Mouse (Mus musculus): ENCODE results near the gene Tbc1d8.

Tbc1d8 gene

DNA sequence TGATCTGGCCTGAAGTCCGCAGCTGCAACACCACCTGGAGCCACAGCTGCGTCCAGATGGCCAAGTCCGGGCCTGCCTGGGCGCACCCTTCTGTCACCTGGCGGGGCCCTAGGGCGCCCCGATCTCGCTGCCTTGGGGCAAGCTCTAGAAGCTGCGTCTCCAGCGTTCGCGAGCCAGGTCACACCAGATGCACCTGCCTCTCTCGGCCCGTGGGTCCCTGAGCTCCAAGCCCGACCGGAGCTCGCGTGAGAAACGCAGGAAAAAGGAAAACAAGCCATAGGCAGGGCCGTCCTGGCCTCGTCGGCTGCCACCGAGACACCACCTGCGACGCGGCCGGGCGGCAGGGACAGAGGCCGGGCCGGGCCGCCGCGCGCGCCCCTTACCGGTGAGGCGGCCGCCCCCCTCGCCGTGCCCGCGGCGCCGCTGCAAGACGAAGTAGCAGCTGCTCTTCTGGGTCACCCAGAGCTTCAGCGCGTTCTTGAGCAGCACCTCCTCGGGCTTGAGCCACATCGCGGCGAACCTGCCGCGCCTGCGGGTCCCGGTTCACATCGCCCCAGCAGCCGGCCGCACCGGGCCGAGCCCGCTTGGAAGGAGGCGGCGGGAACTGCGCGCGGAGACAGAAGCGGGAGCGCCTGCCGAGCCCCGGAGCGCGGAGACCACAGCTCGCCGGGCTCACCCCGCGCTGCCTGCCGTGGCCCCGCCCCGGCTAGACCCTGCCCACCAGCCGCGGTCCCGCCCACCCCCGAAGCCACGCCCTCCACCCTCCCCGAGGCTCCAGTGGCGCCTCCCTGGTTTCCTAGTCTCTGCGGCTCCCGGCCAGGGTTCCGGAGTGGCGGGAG, at the start of gene Tbc1d8:
TSS of gene Tbc1d8 (minus strand) at position 699 of the 839 bp plus-strand sequence.
- DNase-seq: peak; percentile 94

DNA sequence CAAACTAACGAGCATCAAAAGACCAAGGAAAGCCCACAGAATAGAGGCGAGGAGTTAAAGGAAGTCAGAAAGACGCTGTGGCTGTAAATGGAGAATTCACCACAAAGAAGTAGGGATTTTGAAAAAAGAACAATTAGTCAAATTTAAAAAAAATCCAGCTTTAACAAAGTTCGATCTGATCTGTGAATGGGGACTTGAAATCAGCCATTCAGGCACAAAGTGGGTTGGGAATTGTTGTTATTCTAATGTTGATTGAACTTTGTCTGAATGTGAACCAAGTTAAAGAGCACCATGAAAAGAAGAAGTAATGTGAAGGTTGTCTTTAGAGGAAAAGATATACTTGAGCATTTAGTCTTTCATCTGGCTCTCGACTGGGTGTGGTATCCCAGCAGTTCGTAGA, 49.8 kb upstream of the Tbc1d8 start:
- DNase-seq: no peak

DNA sequence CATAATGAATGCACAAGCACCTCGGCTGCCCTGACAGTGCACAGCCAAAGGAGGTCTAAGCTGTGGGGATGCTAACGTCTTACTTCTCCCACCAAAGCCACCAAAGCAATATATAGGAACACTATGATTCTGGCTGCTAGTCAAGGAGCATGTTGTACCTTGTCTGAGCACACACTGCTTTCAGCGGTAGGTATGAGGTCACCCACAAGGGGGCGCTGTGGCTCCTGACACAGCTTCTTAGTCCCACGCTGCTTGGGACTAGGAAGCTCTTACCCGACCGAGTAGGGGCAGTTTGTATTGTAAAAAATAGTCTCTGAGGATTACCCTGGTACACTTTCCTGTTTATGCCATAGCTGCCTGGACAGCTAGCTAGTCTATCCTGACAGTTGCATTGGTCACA, 48.9 kb upstream of the Tbc1d8 start:
- peak; percentile 75 to 92 for DNase-seq

DNA sequence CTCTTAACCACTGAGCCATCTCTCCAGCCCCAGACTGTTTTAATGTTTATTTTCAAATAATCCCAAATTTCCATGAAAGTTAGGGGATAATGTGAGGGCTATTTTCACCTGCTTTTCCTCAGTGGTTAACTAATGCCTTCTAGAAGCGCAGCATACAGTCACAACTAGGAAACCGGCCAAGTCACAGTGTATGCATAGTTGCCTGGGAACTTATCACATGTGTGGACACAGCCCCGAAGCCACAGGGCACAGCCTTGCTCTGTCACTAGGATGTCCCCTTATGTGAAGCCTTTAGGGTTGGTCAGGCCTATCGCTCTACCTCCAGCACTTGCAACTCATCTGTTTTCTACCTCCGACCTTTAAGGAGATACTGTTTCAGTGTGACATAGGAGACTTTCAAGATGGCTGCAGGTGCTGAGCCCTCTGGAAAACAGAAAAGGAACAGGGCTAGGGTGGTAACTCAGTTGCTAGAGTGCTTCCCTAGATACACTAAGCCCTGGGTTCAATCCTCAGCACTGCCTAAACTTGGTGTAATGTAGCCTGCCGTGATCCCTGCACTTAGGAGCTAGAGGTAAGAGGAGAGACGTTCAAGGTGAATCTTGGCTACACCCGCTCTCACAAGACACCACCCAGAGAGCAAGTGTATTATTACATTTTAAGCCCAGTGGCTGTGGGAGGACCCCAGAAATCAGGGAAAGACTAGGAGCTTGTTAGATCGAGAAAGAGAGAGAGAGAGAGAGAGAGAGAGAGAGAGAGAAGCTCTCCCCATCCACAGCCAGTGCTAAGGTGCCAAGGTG, 48.0 kb upstream of the Tbc1d8 start:
- DNase-seq: no peak

DNA sequence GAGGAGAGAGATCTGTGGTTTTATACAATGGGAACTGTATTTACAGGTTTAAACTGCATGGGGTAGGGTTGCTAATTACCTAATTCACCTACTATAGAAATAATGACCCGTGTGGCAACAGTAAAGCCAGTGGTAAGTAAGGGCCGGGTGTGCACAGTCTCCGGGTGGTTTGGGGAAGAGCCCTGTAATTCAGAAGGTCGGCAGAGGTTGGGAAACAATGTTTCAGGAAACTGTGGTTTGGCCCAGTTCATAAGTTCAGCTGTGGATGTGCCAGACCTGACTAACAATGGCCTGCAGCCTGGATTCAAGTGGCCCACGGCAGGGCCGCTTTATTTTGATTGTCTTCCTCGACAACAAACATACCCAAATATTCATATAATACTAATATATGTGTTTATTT, 47.2 kb upstream of the Tbc1d8 start:
- no peak for DNase-seq

DNA sequence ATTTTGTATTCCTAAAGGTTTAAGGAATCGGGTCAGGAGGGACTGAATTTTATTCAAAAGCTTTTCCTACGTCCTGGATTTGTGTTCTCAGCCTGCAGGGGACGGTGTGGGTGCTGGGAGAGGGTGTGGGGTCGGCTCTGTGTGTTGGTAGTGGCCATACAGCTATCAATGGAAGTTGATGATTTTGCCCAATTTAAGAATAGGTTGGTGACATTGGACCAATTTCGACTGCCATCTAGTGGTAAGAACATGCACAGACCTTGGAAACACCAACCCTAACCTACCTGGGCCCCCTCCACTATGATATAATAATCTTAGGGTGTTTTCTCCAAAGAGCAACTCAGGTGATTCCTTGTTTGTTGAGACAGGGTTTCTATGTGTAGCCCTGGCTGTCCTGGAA, 44.0 kb upstream of the Tbc1d8 start:
- DNase-seq: peak; percentile 39 to 50

DNA sequence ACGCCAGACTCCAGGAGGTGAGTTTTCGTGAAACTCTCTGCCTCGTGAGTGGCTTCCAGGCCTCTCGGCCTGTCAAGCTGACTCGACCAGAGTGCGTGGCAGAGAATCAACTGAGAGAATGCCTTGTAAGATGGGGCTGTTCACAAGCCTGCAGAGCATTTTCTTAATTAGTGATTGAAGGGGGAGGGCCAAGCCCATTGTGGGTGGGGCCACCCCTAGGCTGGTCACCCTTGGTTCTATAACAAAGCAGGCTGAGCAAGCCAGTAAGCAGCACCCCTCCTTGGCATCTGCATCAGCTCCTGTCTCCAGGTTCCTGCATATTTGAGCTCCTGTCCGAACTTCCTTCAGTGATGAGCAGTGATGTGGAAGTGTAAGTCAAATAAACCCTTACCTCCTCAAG, 42.8 kb upstream of the Tbc1d8 start:
- no peak for DNase-seq

DNA sequence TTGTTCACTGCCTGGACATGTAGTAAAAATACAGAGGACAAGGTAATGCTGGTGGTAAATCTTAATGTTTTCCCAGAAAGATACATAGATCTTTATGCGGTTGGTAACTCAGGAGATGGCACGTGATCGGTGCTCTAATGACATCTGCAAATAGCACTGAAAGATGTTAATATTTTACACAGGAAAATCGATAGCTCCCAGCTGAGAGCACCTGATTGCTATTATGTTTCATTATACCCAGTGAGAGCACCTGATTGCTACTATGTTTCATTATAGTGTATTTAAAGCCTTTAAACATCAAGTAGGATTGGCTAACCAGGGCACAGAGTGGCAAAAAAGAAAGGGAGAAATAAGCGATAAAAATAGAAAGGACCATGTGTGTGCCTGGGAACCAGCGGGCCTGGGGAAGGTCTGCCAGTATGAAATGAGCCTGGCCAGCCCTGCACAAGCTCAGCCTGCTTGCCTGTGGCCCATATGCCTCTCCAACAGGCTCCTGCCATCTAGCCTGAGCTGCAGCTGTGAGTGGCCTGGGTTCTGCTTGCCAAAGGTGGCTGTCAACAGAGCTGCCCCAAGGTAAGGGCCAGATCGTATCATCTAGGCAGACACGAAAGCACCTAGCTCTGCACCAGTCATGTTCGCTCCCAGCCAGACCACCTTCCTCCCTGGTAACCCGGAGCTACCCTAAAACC, 36.9 kb upstream of the Tbc1d8 start:
- DNase-seq: no peak

DNA sequence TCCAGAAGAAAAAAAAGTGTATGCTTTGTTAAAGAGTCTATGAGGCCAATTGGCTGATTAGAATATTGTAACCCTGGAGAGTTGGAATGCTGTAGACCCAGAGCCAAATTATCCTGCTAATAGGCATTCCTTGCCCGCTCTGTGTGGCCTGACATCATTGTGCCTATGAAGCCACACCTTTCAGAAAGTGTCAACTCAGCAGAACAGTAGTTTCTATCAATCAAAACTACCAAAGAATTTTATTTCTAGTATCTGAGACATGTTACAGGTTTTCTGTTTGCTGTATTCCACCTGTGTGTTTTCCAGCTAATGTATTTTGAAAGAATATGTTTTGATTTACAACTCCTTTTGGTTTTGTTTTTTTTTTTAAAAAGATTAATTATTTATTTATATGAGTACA, 33.6 kb upstream of the Tbc1d8 start:
- DNase-seq: no peak

DNA sequence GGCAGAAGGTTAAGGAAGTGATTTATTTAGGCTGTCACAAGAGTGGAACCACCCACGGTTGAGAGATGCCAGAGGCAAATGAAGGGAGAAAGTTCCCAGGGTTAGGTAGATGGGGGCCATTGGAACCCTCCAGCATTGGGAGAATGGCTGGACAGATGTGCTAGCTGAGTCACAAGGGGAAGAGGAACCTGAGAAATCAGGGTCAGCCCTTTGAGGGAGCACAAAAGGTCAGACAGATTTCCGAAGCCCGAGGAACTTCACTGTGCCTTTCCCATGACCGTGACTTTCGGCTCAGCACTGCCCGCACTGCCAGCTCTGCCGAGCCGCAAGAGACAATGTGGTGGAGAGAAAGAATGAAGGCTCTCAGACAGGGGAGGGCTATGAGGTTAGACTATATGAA, 33.2 kb upstream of the Tbc1d8 start:
- no peak for DNase-seq

DNA sequence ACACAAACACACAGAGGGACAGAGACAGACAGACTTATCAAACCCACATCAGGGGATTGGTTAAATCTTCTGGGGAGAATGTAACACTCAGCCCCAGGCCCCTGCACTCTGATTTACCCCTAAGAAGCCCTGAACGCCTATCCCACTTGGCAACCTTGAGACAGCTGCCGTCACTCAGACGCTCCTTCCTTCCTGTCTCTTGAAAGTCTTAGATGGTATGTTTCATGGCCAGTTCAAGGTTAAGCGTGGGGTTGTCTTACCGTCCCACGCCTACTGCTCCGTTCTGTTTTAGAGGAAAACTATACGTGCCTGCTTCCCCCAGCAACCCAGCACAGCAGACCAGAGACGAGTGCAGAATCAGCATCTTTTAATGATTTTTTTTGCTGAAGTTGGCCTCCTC, 27.0 kb upstream of the Tbc1d8 start:
- DNase-seq: no peak

DNA sequence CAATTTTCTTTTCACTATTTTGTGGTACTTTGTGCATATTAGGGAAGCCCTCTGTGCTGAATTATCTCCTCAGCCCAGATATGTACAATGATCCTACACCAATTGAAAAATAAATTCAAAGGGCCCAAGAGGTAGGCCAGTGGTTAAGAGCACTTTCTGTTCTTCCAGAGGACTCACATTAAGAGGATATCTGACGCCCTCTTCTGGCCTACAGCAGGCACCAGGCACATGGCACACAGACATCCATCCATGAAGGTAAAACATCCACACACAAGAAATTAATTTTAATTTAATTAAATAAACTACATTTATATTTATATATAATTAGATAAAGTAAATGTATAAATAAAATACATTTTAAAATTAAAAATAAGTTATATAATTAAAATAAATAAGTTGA, 25.7 kb upstream of the Tbc1d8 start:
- DNase-seq: peak; percentile 39 to 54

DNA sequence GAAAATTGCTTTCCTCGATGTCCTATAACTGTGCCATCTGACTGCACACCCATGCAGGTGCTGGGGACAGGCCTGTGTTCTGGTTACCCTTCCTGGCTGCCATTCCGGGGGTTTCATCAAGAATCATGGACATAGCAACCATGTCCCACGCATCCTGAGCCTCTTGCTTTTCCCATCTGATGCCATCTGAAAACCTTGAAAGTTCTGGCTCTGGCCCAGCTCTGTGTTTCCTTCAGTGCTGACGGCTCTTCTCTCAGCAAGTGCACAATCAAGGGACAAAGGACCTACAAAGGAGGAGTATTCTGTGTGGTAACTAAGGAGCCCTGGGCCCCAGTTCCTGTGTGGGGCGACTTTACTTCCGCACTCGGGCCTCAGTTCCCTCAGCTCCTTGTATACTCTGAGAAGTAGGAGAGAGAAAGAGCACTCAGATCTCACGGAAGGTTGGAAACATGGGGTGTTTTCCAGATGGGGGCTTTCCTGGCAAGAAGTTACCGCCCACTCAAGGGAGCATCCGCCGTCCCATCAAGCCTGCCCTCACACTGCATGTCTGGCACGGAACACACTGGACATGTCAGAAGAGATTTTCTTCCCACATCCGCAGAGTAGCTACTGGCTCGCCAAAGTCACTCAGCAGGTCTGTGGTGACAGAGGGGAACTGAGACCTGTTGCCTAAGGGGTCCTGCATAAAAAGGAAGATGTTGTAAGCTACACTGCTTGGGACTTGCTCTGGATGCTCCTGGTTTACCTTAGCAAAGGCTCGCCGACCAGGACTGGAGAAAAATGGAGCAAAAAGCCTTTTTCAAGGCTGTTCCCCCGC, 24.5 kb upstream of the Tbc1d8 start:
- DNase-seq: peak in 1 of 2 experiments; percentile 4

DNA sequence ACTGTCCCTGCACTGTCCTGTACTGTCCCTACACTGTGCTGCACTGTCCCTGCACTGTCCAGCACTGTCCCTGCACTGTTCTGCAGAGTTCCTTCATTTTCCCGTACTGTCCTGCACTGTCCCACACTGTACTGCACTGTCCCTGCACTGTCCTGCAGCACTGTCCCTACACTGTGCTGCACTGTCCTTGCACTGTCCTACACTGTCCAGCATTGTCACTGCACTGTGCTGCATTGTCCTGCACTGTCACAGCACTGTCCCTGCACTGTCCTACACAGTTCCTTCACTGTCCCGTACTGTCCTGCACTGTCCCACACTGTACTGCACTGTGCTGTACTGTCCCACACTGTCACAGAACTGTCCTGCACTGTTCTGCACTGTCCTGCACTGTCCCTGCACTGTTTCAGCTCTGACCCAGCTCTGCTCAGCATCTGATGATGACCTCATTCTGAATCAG, 21.0 kb upstream of the Tbc1d8 start:
- DNase-seq: no peak

DNA sequence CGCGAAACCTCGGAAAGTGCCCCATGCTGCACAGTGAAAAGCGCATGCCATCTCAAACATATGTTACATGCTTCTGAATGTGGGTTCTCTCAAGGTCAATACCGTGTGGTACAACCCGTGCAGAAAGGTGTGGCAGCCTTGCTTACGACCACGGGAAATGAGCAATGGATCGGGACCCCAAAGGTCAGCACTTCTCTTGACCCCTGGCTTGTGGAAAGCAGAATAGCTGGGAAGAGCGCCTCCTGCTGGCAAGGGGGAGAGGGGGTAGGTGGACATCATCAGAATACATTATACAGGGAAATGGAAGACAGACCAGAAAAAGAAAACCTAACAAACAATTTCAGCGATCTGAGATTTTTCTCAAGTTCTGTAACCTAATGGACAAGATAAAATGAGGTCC, 19.2 kb upstream of the Tbc1d8 start:
- DNase-seq: no peak

DNA sequence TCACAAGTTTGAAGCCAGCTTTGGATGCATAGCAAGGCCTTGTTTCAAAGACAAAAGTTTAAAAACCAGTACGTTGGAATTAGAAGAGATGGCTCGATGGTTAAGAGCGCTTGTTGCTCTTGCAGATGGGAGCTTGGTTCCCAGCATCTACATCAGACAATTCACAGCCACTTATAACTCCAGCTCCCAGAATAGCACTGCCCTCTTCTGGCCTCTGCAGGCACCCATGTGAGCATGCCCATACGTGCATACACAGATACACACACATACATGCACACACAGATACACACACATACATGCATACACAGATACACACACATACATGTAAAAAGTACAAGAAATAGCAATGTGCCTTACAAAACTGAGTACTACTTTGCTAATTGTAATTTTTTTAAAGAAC, 18.4 kb upstream of the Tbc1d8 start:
- DNase-seq: no peak

DNA sequence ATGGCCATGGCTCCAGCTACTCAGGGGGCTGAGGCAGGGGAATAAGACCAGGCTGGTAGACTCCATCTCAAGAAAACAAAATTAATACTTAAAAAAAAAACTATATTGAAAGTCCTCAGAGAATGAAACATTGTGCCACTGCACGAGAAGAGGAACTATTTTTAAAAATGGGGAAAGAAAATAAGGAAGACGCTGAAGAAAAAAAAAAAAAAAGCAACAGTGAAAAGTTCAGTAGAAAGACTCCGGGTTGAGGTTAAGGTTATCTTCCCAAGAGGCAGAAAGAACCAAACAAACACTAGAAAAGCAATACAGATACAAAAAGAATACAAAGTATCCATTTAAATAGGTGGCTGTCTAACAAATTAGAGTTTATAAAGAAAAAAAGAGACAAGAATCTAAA, 15.1 kb upstream of the Tbc1d8 start:
- DNase-seq: no peak

DNA sequence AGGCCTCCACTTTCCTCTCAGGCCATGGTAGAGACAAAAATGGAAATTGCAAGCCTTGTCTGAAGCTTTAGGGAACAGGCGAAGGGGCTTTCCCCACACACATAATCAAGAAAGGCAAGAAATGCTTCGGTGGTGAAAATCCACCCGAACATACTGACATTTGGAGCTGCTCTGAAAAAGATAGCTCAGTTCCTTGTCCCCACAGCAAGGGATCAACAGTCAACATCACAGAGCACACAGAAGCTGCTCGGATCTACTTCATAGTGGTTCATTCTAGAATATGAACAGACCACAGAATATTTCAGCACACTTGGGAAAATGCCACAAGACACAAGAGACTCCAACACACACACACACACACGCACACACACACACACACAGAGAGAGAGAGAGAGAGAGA, 14.6 kb upstream of the Tbc1d8 start:
- no peak for DNase-seq

DNA sequence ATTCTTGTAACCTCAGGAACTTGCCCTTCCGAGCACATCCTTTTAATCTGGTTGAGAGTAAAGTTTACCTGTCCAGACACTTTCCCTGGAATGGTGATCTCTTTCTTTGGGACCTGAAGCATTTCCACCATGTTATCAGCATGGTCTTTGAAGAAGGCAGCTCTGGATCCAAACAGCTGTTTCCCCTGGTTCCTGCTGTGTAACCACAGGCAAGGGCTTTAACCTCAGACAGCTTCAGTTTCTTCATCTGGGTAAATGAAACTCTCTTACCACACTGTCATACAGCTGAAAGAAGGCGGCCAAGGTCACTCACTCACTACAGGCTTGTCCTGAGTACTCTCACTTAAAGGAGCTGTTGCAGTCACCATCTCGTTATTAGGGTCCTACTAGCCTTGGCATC, 8.8 kb upstream of the Tbc1d8 start:
- no peak for DNase-seq

DNA sequence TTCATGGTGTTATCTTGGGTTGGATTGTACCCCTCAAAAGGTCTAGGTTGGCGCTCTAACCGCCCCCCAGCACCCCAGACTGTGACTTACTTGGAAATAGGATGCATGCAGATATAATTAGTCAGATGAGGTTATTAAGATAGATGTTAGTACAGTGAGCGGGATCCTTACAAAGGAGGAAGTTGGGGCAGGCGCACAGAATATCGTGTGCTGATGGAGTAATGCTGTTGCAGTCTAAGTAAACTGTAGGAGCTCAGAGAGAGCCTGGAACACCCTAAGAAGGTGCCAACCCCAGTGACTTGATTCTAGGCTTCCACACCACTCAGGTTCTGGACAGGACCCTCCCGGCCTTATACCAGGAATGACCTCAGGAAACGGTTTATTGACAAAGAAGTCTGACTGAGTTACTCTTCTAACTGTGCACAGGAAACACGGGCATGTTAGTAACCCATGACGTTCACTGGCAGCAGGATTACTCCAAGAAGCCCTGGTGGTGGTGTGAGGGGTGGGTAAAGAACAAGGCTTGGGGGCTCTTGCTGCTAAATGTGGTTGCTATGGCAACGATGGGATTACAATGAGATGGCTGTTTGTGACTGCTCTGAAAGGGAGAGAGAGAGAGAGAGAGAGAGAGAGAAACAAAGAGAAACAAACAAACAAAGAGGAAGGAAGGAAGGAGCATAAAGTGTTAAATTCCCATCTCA, 3.7 kb upstream of the Tbc1d8 start:
- no peak for DNase-seq

DNA sequence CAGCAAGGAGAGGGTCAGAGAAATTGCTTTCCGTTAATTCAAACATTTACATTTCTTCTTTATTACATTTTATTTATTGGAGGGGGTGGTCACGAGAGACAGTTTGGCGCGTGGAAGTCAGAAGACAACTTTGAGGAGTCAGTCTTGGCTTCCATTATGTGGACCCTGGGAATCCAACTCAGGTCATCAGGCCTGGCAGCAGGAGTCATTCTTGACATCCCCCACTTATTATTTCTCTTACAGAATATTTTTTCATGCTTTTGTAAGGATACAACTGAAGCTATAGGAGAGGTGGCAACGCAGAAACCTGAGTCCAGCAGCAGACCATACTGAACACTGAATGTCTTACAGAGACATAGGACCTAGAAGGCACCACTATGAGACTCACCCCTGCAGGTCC, 699 bp upstream of the Tbc1d8 start:
- no peak for DNase-seq

DNA sequence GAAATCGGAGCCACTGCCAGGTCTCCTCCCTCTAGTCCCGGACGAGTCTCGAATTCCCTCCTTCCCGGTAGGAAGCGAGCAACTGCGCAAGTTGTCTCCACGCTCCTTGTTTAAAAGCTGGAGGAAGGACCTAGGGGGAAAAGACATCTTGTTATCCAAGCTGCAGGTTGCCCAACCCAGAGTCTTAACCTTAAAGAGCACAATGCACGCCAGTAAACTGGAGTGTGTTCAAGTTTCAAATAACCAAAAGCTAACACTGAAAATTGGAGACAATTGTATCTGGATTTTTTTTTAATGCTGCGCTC, 293 bp upstream of the Tbc1d8 start:
- DNase-seq: no peak

All from kidney, postnatal 36 days (tissue).